Mouse (Mus musculus): ENCODE measurements around the gene Ulk1.
"Not testable (repeated sequence)": the region's sequence is repeated elsewhere in the genome, so short reads cannot be mapped to it uniquely, and the experiment has no call there.

Gene Ulk1

GRCm38 (mm10) chr5:110804012-110804743, 5.7 kb downstream of the Ulk1 start:
- DNase-seq (ENCODE audit: low read depth, low spot score): no peak

- no peak for DNase-seq (ENCODE audit: low read depth, low spot score)
Measured at GRCm38 (mm10) chr5:110802809-110803208, 7.1 kb downstream of the Ulk1 start.

DNA sequence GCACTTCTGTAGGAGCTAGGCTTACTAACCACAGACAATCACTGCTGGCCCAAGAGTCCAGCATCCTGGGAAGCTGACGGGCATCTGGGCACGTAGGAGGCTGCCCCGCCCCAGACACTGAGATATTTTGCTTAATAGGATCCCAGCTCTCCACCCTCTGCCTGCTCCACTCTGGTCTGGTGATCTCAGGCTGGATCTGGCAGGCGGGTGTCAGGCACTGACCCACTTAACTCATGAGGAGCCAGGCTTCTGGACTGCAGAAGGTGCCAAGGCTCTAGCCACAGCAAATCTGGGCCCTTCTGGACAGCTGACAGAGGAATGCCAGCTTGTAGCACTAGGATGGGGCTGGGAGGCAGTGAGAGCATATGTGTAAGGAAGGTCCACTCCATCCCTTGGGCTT, 7.7 kb downstream of the Ulk1 start:
- DNase-seq (ENCODE audit: low read depth, low spot score): peak; percentile 98

DNA sequence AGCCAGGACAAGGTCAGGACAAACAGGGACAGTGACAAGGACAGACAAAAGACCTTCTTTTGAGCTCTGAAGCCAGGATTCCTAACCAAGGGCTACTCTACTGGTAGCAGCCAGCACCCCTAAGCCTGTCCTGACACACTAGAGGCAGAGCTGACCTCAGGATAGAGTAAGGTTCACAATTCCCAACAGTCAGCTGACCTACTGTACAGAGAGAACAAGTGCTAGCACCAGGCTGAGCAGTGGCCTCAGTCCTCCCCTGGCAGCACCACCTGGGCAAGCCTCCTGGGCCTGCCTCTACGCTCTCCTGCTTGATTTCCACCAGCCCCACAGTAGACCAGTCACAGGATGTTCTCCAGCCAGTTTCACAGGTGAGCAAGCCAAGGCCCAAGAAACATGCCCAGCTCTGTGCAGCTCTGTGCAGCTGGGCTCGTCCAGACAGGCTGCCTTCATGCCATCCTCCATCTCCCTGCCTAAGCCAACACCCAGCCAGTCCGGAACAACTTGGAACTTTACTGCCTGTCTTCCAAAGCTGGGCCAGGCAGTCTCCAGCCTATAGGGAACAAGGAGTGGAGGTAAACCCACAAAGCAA, 8.8 kb downstream of the Ulk1 start:
- DNase-seq (ENCODE audit: low read depth, low spot score): no peak

- no peak for DNase-seq (ENCODE audit: low read depth, low spot score)
Measured at GRCm38 (mm10) chr5:110797696-110798095, 12.2 kb downstream of the Ulk1 start.

DNA sequence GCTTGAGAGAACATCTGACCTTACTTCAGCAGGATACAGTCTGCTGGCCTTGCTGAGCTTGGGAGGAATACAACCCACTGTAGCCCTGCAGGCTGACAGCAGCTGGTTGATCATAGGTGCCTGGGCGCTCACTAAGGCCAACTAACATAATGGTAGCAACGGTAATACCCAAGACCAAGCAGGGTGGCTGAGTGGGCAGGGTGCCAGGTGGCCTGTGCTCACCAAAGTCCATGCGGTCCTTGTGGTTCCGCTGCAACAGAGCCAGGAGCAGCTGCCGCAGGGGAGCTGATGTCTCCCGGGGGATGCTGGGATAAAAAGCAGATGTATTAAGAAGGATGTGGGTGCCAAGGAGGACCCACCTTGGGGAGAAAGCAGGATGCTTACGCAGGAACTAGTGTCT, 15.5 kb downstream of the Ulk1 start:
- DNase-seq (ENCODE audit: low read depth, low spot score): no peak

GRCm38 (mm10) chr5:110788684-110789083, 21.2 kb downstream of the Ulk1 start:
- DNase-seq (ENCODE audit: low read depth, low spot score): peak; percentile 66

- DNase-seq (ENCODE audit: low read depth, low spot score): peak; percentile 82
Measured at GRCm38 (mm10) chr5:110786081-110786835, 23.6 kb downstream of the Ulk1 start.

GRCm38 (mm10) chr5:110783150-110783549, 26.7 kb downstream of the Ulk1 start:
- DNase-seq (ENCODE audit: low read depth, low spot score): no peak

- no peak for DNase-seq (ENCODE audit: low read depth, low spot score)
Measured at GRCm38 (mm10) chr5:110781529-110782238, 28.2 kb downstream of the Ulk1 start.

GRCm38 (mm10) chr5:110780761-110781528, 29.0 kb downstream of the Ulk1 start:
- peak; percentile 55 for DNase-seq (ENCODE audit: low read depth, low spot score)

DNA sequence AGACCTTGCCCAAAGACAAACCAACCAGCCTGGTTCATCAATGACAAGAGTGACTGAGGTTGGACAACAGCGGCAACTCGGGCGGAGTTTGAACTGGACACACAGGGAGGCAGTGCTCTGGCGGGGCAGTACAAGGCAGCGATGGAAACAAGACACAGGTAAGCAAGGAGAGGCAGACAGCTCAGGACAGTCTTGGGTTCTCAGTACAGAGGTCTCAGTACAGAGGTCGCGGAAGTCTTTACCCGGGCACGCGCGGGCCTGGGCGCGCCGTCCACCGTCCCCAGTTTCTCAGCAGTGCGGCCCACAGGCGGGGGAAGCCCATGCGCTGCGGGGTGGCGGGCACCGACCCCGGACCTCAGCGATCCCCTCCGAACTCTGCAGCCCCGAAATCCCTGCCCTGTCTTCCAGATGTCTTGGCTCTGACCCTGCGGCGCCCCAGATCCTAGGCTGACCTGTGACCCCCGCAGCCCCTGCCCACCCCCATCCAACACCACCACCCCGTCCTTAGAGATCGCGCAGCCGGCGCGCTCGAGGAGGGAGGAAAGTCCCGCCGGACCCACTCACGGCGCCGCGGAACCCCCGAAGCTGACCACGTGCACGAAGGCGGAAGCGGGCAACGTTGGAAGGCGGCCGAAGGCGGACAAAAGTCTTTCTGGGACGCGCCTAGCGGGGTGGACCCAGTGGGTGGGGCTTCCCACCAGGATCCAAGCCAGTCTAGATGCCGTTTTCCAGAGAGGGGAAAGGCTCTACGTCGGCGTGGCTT, 29.7 kb downstream of the Ulk1 start, which contains the start of gene Pus1:
Gene Pus1, minus strand, starts transcription at position 662 of the 763 bp plus-strand sequence.
- peak; percentile 96 for DNase-seq (ENCODE audit: low read depth, low spot score)

DNA sequence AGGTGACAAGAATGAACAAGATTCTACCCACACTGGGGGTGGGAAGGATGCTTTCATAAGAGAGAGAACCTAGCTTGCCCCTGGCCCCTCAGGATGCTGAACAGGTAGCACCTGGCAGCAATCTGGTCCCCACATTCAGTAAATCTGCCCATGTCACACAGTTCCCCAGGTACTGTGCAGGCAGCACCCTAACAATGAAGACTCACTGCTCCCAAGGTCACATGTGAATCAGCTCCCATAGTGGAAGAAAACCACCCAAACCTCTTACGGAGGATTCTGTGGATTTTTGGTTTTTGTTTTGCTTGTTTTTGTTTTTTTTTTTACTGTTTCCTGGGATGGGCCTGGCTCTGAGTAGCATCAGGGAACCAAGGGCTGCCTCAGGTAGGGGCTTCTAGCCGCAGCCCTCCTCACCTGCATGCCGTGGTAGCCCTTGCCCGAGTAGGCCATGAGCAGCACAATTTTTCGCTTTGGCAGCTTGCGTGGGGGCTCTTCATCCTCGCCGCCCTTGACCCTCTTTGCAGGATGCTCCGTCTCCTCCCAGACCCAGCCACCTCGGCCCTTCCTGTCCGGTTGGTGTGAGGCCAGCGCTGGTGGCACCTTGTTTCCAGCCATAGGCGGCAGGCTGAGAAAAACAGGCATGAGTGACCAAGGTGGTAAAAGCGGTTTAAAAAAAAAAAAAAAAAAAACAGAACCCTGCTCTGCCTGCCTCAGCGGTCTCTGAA, 30.5 kb downstream of the Ulk1 start:
- no peak for DNase-seq (ENCODE audit: low read depth, low spot score)

- DNase-seq (ENCODE audit: low read depth, low spot score): no peak
Measured at GRCm38 (mm10) chr5:110778263-110778662, 31.6 kb downstream of the Ulk1 start.

DNA sequence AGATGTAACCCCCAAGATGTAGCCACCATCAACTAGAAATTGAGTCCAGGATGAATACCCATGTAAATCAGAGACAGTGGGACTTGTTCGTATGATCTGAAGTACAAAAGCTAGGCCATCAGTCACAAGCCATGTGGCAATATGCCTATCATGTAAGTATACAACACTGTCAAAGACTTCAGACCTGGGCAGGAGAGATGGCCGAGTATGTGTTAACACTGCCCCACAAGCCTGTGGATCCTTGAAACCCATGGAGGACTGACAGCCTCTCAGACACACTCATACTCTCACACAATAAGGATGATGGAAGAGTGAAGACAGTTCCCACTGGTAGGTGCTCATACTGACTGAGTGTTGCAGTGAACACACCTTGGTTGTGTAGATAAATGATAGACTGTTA, 33.8 kb downstream of the Ulk1 start:
- DNase-seq (ENCODE audit: low read depth, low spot score): no peak

DNA sequence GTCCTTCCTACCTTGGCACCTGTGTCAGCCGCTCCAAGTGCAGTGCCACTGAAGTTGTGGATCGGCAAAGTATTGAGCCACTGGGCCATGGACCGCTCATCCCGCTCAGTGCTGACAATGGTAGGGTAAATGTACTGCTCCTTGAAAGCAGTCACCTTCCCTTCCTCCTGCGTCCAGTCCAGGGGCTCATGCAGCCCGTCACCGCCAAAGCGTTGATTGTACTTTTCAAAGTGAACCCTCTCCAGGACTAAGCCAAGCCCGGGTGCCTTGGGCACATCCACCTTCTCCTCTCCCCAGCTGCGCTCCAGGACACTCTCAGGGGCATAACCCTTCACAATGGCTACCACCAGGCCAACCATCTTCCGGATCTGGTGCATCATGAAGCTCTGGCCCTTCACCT, 35.4 kb downstream of the Ulk1 start:
- no peak for DNase-seq (ENCODE audit: low read depth, low spot score)

- not testable (repeated sequence) for DNase-seq (ENCODE audit: low read depth, low spot score)
Measured at GRCm38 (mm10) chr5:110772945-110773344, 37.0 kb downstream of the Ulk1 start.

- DNase-seq (ENCODE audit: low read depth, low spot score): peak; percentile 100
Measured at GRCm38 (mm10) chr5:110770448-110771158, 39.3 kb downstream of the Ulk1 start, which contains the start of gene Ep400. Gene Ep400 (minus strand): TSS chr5:110770717.

- no peak for DNase-seq (ENCODE audit: low read depth, low spot score)
Measured at GRCm38 (mm10) chr5:110770031-110770445, 39.9 kb downstream of the Ulk1 start.
